Mouse (Mus musculus): ENCODE data around the gene Krt80.

- TF ChIP-seq POLR2A (IDR thresholded peaks at IDR 0.05; ENCODE audit: insufficient read depth, low read length) (no peak), CTCF (IDR thresholded peaks at IDR 0.05; ENCODE audit: low read depth, low read length) (no peak)
Measured at GRCm38 (mm10) chr15:101370101-101370911, at the start of gene Krt80.
